Mouse (Mus musculus): Measurements from ENCODE around the gene Pdcd1lg2.

The Pdcd1lg2 gene
- long read RNA-seq, experiment 1, partial matches to known transcripts = 1 of 1 reads
- long read RNA-seq, experiment 1, other reads (novel, unspliced or antisense) = 0 of 1 reads
- long read RNA-seq, experiment 2 = 0 reads

DNA sequence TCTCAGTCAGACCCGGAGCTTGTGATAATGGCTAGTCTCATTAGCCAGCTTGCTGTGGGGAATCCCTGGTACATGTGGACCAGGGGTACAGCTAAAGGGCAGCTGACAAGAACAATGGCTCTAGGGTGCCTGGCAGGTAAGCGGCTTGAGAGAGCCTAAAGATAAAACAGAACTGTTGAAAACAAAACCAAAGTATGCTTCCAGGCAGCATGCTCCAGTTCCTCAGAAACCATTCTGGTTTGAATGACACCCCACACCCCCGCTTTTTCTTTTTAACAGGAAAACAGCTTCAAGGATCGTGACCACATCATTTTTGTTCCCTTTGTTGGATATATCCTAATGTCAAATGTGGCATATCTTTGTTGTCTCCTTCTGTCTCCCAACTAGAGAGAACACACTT lies at the start of gene Pdcd1lg2:
Gene Pdcd1lg2 (plus strand): TSS at position 301 of the 400 bp plus-strand sequence.
- intact Hi-C loops (cut with DNase I) = no loop called here

DNA sequence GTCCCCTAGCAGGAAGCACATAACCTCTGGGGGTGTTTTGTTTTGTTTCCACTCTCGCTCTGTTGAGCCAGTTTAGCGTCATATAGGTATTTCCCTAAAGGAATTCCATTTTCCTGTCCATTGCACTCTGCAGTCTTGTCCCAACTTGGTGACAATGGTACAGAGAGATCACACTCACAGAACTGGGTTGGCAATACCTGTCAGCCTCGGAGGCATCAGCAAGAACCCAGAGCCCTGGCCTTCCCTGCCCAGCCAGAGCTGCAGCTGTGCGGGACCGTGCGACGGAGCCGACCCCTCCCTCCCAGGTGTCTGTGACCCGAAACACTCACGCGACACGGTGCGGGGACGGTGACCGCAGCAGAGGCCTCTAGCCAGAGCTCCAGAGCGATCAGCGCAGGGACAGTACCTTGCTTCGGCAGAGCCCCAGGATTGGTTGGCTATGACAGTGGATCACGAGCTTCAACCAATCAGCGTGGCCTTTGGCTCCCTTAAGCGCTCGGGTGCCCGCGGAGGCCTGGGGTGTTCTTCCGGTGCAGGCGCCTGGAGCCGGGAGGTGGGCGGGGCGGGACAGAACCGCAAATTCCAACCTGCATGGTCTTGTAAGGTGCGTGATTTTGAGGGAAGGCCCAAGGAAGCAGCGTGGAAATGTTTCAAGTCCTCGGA lies 49.1 kb upstream of the Pdcd1lg2 start:
- intact Hi-C loops (cut with DNase I) = no loop called here

DNA sequence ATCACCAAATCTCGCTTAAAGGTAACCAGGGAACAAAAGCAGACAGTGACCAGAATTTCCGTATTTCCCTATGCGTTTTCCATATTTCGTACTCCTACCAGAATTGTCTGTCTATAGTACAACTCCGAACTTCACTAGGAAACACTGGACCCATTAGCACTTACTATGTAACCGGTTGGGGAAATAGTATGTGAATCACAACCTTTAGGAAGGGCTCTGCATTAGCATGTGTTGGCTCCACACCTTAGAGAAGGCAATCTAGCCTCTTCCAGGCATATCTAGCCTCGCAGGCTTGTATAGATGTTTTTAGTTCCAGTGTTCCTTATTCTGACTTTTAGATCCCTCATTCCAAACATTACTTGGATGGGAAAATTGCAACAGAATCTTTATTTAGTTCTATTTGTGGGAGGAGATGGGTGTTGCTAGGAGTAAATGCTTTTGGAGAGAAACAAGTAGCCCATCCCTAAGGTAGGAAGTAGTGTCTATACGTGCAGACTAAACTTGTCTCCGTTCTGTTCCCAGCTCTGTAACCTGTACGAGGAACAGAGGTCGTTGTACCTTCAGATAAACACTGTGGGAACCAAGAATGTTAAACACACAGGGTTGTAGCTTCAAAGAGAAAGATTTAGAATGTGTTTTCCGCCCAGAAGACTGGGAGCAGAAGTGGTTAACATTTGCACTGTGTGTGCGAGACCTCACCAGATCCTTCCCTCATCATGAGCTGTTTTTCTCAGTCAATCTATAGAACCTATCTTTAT lies 48.4 kb upstream of the Pdcd1lg2 start:
- intact Hi-C loops (cut with DNase I) = no loop called here

DNA sequence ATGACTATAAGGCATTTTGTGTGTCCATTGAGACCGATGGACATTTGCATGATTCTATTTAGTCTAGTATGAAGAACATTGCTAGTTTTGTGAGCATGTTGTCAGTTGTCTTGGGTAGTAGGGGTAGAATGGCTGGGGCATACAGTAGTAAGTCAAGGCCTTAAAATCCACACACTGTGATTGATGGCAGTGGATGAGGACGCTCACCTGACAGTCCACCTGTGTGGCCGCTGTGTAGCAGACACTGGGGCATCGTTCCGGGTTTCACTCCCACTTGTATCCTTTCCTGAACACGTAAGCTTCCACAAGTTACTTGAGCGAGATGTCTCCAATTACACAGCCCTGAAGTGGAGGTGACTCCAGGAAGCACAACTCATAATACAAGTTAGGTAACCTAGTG lies 47.2 kb upstream of the Pdcd1lg2 start:
- intact Hi-C loops (cut with DNase I) = no loop called here

DNA sequence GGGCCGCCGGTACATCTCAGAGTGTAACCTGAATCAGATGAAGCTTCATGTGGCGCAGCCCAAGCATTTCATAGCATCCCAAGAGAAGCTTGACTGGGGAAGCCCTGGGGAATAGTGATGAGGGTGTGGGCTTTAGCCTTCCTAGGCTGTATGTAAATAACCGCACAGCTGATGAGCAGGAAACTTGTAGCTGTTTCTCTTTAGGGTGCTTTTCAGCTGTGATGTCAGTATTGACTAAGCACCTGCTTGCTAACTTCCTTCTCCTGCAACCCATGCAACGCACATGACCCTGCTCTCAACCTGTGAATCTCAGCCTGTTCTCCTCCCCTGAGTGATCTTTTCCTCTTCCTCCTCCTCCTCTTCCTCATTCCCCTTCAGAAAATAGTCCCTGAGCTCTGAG lies 46.6 kb upstream of the Pdcd1lg2 start:
- intact Hi-C loops (cut with DNase I) = no loop called here

DNA sequence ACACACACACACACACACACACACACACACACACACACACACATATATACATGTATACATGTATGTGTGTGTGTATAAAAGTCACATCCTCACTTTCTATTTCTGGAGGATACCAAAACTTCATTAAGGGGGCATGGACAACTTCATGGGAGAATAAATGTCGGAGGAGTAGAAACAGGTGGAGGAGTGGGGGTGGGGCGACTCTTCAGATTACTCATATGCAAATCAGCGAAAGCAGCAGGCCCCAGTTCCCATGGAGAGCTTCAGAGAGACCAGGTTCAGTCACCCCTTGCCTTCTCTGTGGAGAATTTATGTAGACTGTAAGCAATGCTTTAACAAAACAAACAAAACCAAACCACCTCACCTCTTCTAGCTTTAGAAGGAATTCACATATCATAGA lies 45.6 kb upstream of the Pdcd1lg2 start:
- intact Hi-C loops (cut with DNase I) = no loop called here

DNA sequence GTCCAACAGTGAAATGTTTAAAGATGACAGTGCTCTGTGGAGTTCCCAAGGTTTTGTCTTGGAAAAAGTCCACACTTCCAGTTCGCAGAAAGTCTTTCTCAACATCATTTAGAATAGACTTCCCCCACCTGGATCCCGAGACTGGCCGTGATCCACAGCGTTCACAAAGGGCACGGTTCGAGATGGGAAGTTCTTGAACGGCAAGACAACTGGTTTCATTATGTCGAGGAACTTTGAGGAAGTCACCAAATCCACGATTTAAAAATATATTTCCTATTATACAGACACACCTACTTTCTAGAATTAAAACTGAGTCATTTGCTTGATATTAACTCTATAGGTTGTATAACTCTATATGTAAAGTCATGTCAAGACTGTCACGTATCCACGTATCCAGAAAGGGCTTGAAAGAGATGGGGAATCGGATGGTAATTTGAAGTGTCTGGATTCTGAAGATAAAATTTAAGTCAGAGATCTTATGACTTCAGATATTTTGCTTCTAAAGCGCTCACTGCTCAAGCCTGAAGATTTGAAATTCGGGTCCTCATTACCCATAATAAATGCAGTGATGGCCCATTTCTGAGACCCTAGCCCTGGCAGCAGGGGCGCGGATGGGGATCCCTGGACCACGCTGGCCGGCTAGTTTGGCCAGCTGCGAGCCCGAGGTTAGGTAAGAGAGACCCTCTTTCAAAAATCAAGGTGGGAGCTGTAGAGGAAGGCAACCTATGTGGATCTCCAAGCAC lies 44.3 kb upstream of the Pdcd1lg2 start:
- intact Hi-C loops (cut with DNase I) = no loop called here

DNA sequence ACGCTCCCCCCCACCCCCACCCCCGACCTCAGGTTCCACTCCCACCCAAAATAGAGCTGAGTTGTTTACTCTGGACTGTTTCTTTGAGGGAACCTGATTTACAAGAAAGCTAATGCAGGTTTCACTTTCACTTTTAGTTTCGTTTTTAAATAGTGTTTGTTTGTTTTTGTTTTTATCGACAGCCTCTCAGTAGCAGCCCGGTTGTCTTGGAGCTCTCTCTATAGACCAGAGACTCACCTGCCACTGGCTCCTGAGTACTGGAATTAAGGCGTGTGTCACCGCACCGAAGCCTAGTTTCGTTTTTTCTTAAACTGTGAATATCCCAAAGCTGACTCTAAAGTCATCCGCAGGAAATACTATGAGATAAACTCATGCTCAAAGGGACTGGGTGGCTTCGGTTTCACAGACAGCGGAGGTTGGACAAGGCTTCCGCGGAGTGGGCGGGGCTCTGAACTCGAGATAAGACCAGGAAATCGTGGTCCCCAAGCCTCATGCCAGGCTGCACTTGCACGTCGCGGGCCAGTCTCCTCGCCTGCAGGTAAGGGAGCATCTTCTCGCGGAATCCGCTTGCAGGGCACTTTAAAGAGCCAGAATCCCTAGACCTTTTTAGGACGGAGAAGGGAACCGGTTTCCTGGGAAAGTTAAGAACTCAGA lies 43.6 kb upstream of the Pdcd1lg2 start, which contains the start of the genes Plgrkt and Cd274:
Gene Plgrkt (minus strand): TSS at position 422 of the 654 bp plus-strand sequence.
Gene Cd274 (plus strand): TSS at position 487 of the 654 bp plus-strand sequence.
- intact Hi-C loops (cut with DNase I) = no loop called here

DNA sequence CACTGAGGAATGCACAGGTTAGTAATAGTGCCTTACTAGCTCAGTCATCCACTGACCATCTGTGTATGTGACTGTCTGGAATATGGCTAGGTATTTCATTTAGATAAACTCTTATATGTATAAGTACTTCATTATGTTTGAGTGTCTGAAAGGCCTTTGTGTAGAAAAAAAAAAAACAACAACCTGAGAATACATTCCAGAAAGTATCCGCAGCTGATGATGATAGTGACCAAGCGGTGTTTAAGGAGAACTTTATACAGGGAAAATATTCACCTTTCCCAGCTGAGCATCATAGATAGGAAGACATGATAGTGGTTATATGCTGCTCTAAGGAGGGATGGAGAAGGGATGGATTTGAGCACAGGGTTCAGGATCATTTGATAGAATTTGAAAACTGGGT lies 42.7 kb upstream of the Pdcd1lg2 start:
- intact Hi-C loops (cut with DNase I) = no loop called here

DNA sequence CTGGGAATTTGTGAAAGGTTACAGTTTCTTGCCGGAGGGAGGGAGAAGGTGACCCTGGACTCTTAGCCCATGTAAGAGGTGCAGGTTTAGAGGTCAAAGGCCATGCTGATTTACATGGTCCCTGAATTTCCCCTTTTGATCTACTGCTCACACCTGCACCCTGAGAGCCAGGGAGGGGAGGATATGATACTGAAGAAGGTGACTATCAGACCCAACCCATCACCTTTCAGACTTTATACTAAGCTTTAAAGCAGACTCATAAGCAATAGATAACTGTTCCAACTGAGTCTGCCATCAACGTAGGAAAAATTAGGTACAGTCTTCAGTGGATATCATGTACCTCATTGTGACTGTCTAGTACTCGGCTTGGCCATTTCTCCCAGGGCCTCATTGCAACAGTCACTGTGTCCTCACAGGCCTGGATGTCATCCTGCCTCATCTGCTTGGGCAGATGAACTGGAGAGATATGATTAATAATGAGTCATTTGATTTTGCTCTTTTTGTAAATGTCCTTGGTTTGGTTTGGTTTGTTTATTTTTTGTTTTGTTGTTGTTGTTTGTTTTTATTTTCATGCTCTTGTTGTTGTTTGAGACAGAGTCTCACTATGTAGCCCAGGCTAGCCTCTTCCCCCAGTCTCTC lies 41.9 kb upstream of the Pdcd1lg2 start:
- intact Hi-C loops (cut with DNase I) = no loop called here

DNA sequence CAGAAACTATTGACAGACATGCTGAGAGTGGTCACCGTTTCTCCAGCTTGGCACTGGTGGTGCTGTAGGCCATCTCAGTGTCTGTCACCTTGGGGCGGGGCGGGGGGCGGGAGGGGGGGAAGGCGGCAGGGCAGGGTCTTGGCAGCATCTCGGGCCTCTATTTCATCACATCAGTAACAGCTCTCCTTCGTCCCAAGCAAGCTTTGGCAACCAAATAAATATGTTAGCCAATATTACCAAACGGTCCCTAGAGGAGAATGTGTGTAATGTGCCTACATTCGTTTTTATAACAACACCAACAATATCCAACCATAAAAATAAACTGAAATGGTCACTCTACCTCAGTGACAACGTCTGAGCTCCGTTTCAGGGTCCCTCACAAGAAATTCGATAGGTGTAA lies 40.6 kb upstream of the Pdcd1lg2 start:
- intact Hi-C loops (cut with DNase I) = no loop called here

DNA sequence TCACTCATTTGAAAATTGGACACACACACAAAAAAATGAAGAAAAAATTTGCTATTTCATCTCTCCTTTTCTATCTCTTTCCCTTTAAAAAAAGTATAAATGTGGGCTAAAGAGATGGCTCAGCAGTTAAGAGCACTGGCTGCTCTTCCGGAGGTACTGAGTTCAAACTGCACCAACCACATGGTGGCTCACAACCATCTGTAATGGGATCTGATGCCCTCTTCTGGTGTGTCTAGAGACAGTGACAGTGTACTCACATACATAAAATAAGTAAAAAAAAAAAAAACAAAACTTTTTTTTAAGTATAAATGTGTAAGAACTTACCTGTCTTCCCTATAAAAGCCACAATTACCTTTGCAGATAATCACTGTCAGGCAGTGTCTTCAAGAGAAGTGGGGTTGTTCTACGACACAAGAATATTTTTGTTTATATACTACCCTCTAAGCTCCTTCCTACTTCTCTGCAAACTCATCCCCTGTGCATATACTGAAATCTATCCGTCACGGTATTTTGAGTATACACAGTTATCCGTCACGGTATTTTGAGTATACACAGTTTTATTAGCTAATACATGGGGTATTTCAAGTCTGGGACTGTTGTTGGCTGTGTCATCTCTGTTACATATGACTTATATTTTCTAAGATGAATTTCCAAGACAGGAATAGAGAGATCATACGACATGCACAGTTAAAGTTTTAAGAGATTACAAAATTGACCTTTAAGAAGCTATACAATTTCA lies 40.0 kb upstream of the Pdcd1lg2 start:
- intact Hi-C loops (cut with DNase I) = no loop called here

DNA sequence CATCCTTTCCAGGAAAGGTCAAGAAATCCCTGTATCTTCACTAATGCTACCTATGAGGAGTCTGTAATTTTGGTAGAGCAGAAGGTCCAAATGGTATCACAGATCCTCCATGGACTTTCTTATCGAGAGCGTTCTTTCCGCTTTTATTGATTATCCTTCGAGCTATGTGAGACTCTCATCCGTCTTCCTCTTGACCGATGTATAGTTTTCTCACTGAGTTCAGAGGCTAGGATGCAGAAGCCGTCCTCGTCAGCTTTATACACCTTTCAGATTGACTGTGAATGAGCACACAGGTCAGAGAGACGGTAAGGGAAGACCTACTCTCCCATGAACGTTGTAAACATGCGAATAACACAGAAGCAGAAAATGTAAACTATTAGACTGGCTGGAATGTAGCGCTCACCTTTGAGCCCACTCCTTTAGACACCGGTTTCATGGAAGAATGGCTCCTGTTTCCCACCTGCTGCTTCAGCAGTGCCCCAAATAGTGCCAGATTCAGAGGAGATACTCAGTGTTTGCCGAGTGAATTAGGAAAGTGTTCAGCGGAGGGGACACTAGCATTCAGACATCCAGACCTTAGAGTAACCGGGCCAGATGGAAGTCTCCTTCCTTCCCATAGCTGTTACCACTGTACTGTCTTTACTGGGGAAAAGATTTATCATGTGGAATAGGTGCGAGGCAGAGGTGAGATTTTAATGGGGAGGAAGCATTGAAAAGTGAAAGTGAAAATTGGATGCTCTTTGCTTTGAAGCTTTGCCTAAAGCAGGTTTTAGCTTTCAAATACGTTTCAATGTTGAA lies 39.2 kb upstream of the Pdcd1lg2 start:
- intact Hi-C loops (cut with DNase I) = no loop called here

DNA sequence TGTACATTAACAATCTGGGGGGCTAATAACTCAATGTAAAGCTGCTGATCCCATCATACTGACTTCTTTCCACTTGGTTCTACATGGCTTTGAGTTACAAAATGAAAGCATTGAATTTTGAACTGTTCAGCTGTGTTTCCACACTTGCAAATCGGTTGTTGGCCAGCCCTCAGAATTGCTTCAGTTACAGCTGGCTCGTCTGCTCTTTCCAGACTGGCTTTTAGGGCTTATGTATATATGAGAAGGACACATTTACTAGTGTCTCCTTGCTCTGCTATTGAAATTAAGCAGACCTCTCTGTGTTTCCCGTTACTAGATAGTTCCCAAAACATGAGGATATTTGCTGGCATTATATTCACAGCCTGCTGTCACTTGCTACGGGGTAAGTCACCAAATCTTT lies 38.6 kb upstream of the Pdcd1lg2 start:
- intact Hi-C loops (cut with DNase I) = no loop called here

DNA sequence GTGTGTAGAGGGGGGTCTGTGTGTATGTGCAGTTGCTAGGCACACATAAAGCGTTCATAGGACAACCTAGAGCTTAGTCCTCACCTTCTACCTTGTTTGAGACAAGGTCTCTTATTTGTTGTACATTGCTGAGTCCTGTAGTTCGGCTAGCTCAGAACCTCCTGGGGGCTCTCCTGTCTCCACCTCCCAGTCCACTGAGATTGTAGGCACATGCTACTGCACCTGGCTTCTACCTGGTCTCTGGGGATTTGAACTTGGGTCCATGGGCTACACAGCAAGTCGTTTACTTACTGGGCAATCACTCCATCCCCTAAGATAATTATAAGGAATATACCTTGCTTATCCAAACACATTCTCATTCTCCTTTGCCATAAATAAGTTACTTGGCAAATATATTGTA lies 38.1 kb upstream of the Pdcd1lg2 start:
- intact Hi-C loops (cut with DNase I) = no loop called here

DNA sequence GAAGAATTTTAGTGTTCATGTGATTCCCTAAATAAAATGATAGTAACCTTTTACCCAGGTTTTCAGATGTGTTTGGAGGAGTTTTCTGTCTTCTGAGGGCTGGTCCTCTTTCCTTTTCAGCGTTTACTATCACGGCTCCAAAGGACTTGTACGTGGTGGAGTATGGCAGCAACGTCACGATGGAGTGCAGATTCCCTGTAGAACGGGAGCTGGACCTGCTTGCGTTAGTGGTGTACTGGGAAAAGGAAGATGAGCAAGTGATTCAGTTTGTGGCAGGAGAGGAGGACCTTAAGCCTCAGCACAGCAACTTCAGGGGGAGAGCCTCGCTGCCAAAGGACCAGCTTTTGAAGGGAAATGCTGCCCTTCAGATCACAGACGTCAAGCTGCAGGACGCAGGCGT lies 37.3 kb upstream of the Pdcd1lg2 start:
- intact Hi-C loops (cut with DNase I) = no loop called here

DNA sequence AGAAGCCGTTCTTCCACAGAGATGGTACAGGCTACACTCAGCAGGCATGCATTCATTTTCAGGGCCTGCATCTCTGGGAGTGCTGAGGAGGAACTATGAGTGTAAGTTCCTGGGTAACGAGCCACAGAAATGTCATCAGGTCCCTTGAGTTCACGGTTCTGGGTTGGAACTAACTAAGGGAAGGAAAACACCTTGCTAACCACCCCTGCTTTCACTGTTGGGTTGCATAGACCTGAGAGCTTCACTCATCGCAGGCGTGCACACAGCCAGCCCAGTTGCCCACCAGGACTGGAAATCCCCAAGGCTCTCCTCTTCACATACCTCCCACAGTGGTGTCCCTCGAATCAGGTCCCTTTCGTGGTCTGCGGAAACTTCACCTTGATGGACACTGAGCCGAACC lies 35.8 kb upstream of the Pdcd1lg2 start:
- intact Hi-C loops (cut with DNase I) = no loop called here

DNA sequence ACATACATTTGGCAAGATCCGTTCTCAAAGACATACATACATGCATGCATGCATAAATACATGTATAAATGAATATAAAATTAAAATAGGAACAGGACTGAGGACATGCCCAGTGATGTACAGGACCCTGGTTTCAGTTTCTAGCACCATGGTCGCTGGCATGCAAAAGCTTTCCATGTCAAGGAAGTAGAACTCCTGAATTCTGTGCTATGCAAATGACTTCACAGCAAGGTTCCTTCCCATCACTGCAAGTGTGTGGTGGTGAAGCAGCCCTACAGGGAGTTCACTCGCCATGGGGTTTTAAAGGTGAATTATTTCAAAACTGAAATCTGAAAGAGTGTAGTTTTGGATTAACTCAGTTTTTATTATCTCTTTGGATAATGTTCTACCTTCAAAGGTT lies 34.3 kb upstream of the Pdcd1lg2 start:
- intact Hi-C loops (cut with DNase I) = no loop called here

DNA sequence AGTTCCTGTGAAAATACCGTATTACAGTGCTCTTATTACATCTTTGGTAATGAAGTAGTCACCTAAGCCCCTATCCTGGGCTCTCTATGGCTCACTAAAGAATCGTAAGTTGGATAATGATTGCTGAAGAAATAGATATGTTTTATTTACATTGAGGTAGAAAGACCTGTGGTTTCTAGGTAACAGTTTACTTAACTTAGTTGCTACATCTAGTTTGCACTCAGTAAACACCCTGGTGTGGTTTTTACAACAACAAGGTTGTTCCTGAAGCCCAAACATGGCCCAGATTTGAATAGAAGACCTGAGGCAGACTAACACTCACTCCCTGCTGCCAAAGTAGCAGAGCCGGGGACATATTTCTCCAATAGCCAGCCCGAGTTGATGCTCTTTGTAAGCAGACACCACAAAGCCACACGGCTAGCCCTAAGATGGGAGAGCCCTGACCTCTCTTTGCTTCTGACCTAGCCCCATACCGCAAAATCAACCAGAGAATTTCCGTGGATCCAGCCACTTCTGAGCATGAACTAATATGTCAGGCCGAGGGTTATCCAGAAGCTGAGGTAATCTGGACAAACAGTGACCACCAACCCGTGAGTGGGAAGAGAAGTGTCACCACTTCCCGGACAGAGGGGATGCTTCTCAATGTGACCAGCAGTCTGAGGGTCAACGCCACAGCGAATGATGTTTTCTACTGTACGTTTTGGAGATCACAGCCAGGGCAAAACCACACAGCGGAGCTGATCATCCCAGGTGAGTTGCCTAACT lies 30.7 kb upstream of the Pdcd1lg2 start:
- intact Hi-C loops (cut with DNase I) = no loop called here
